Mouse (Mus musculus) midbrain, embryonic 16.5 days (tissue): ENCODE data around the gene Tagln. TPM values are rescaled to one million over a fixed set of nuclear protein-coding genes. Genes with fewer than 3 reads are reported as not detected.

Experiments used
- ATAC-seq: fragments of 200-750 bp; cut with Nextera tagmentation; 2 replicates; pipeline ENCODE4 v1.8.0; 2017; ENCODE audit warnings: moderate TSS enrichment
- H3K27ac ChIP-seq: fragments of 300-500 bp; sonication (generic); 2 replicates; pipeline ENCODE4 v1.5.1; 2014; ENCODE audit warnings: mild to moderate bottlenecking, low read length, mixed read lengths
- H3K27me3 ChIP-seq: fragments of 300-500 bp; sonication (generic); 2 replicates; pipeline ENCODE4 v1.6.1; 2014; ENCODE audit warnings: low read depth, low read length, mixed read lengths; ENCODE audit not compliant: control insufficient read depth, insufficient read depth
- H3K36me3 ChIP-seq: fragments of 300-500 bp; sonication (generic); 2 replicates; pipeline ENCODE4 v1.6.1; 2014; ENCODE audit warnings: mild to moderate bottlenecking, low read length, moderate library complexity, mixed read lengths; ENCODE audit not compliant: control insufficient read depth, insufficient read depth
- H3K4me1 ChIP-seq: fragments of 300-500 bp; sonication (generic); 2 replicates; pipeline ENCODE4 v1.6.1; 2014; ENCODE audit warnings: mild to moderate bottlenecking, low read length, mixed read lengths; ENCODE audit not compliant: control insufficient read depth, insufficient read depth
- H3K4me2 ChIP-seq: fragments of 300-500 bp; sonication (generic); 2 replicates; pipeline ENCODE4 v1.6.1; 2014; ENCODE audit warnings: mild to moderate bottlenecking, low read length, mixed read lengths
- H3K4me3 ChIP-seq: fragments of 300-500 bp; sonication (generic); 2 replicates; pipeline ENCODE4 v1.5.1; 2014; ENCODE audit warnings: low read depth, mild to moderate bottlenecking, low read length, moderate library complexity, mixed read lengths
- H3K9ac ChIP-seq: fragments of 300-500 bp; sonication (generic); 2 replicates; pipeline ENCODE4 v1.6.1; 2014; ENCODE audit warnings: low read depth, low read length, mixed read lengths
- H3K9me3 ChIP-seq: fragments of 300-500 bp; sonication (generic); replicated peaks from 2 replicates; pipeline ENCODE4 v1.6.1; 2014; ENCODE audit warnings: mild to moderate bottlenecking, low read length, mixed read lengths; ENCODE audit not compliant: control insufficient read depth, poor library complexity, severe bottlenecking
- WGBS: fragments of 180-500 bp; shearing (Covaris S2); extraction: QIAGEN DNeasy Blood & Tissue Kit; methylation state at CpG from one replicate; pipeline ENCODE4 v1.1.7; 2014; 5-methylcytosine and 5-hydroxymethylcytosine counted together
- polyA plus RNA-seq: library from polyadenylated mRNA; unstranded; fragments of >200 nt; fragmentation: Nextera tagmentation; extraction: Ambion mirVana; gene quantifications from 2 replicates; pipeline ENCODE4 v1.2.1, GENCODE M21; 2015

Tagln gene
- polyA plus RNA-seq, 1 experiment from 2014 or later = 5.5 TPM

GRCm38 (mm10) chr9:45952057-45952456, 16.2 kb upstream of the Tagln start:
- no peaks in the 10 kb centered on the region for H3K9me3 ChIP-seq
- H3K4me3 ChIP-seq = no peak overlapping the region
- H3K27ac ChIP-seq = no peak overlapping the region
- peaks cover 21% of the 10 kb centered on the region for H3K4me1 ChIP-seq
- no peak overlapping the region for H3K4me2 ChIP-seq
- H3K9ac ChIP-seq = no peak overlapping the region
- ATAC-seq = no peak
- 93% methylated on average over 4 of the region's 4 CpGs for WGBS
- H3K27me3 ChIP-seq = no peaks in the 10 kb centered on the region
- peaks cover 27% of the 10 kb centered on the region for H3K36me3 ChIP-seq

GRCm38 (mm10) chr9:45946872-45947183, 11.0 kb upstream of the Tagln start:
- ATAC-seq = no peak
- H3K27ac ChIP-seq = no peak overlapping the region
- WGBS = 94% methylated on average over 10 of the region's 10 CpGs
- peaks cover 50% of the 10 kb centered on the region for H3K36me3 ChIP-seq
- no peaks in the 10 kb centered on the region for H3K9me3 ChIP-seq
- H3K4me3 ChIP-seq = no peak overlapping the region
- no peaks in the 10 kb centered on the region for H3K27me3 ChIP-seq
- H3K4me2 ChIP-seq = no peak overlapping the region
- no peak overlapping the region for H3K9ac ChIP-seq
- no peaks in the 10 kb centered on the region for H3K4me1 ChIP-seq

GRCm38 (mm10) chr9:45946182-45946871, 10.5 kb upstream of the Tagln start:
- no peak overlapping the region for H3K9ac ChIP-seq
- WGBS = 91% methylated on average over 16 of the region's 16 CpGs
- peaks cover 51% of the 10 kb centered on the region for H3K36me3 ChIP-seq
- no peak for ATAC-seq
- H3K27me3 ChIP-seq = no peaks in the 10 kb centered on the region
- H3K9me3 ChIP-seq = no peaks in the 10 kb centered on the region
- H3K27ac ChIP-seq = no peak overlapping the region
- no peak overlapping the region for H3K4me2 ChIP-seq
- no peaks in the 10 kb centered on the region for H3K4me1 ChIP-seq
- no peak overlapping the region for H3K4me3 ChIP-seq

GRCm38 (mm10) chr9:45945721-45946120, 9.9 kb upstream of the Tagln start:
- H3K4me2 ChIP-seq = no peak overlapping the region
- no peaks in the 10 kb centered on the region for H3K4me1 ChIP-seq
- H3K36me3 ChIP-seq = peaks cover 53% of the 10 kb centered on the region
- no peaks in the 10 kb centered on the region for H3K27me3 ChIP-seq
- ATAC-seq = no peak
- no peak overlapping the region for H3K9ac ChIP-seq
- H3K27ac ChIP-seq = no peak overlapping the region
- H3K9me3 ChIP-seq = no peaks in the 10 kb centered on the region
- no peak overlapping the region for H3K4me3 ChIP-seq
- 90% methylated on average over 13 of the region's 13 CpGs for WGBS

- H3K27ac ChIP-seq = no peak overlapping the region
- no peak overlapping the region for H3K4me2 ChIP-seq
- WGBS = 90% methylated on average over 13 of the region's 13 CpGs
- no peak overlapping the region for H3K9ac ChIP-seq
- no peak for ATAC-seq
- H3K4me3 ChIP-seq = no peak overlapping the region
- H3K9me3 ChIP-seq = no peaks in the 10 kb centered on the region
- H3K36me3 ChIP-seq = peaks cover 45% of the 10 kb centered on the region
- H3K27me3 ChIP-seq = no peaks in the 10 kb centered on the region
- H3K4me1 ChIP-seq = no peaks in the 10 kb centered on the region
These were observed 8.9 kb upstream of the Tagln start for GRCm38 (mm10) chr9:45944506-45945400.

- H3K4me1 ChIP-seq = no peaks in the 10 kb centered on the region
- H3K36me3 ChIP-seq = peaks cover 40% of the 10 kb centered on the region
- H3K4me2 ChIP-seq = no peak overlapping the region
- ATAC-seq = peak; percentile 36
- 87% methylated on average over 8 of the region's 8 CpGs for WGBS
- no peak overlapping the region for H3K27ac ChIP-seq
- no peaks in the 10 kb centered on the region for H3K9me3 ChIP-seq
- no peak overlapping the region for H3K4me3 ChIP-seq
- H3K9ac ChIP-seq = no peak overlapping the region
- no peaks in the 10 kb centered on the region for H3K27me3 ChIP-seq
These were observed 8.0 kb upstream of the Tagln start for GRCm38 (mm10) chr9:45943628-45944505.

GRCm38 (mm10) chr9:45942916-45943315, 7.1 kb upstream of the Tagln start:
- H3K4me3 ChIP-seq = no peak overlapping the region
- no peak overlapping the region for H3K27ac ChIP-seq
- H3K4me1 ChIP-seq = no peaks in the 10 kb centered on the region
- H3K9ac ChIP-seq = no peak overlapping the region
- H3K4me2 ChIP-seq = no peak overlapping the region
- peaks cover 35% of the 10 kb centered on the region for H3K36me3 ChIP-seq
- no peaks in the 10 kb centered on the region for H3K27me3 ChIP-seq
- WGBS = 90% methylated on average over 8 of the region's 8 CpGs
- H3K9me3 ChIP-seq = no peaks in the 10 kb centered on the region
- ATAC-seq = no peak

- Histone ChIP-seq H3K27me3 (no peaks in the 10 kb centered on the region), H3K9me3 (no peaks in the 10 kb centered on the region), H3K36me3 (peaks cover 35% of the 10 kb centered on the region), H3K27ac (no peak overlapping the region), H3K4me2 (no peak overlapping the region), H3K9ac (no peak overlapping the region), H3K4me3 (no peak overlapping the region), H3K4me1 (no peaks in the 10 kb centered on the region)
- WGBS = 95% methylated on average over 16 of the region's 16 CpGs
- ATAC-seq = no peak
These were observed 6.6 kb upstream of the Tagln start for GRCm38 (mm10) chr9:45942464-45942863.
